Mouse (Mus musculus) midbrain, embryonic 14.5 days (tissue): ENCODE measurements around the gene Gm20388. TPM values are rescaled to one million over a fixed set of nuclear protein-coding genes. Genes with fewer than 3 reads are reported as not detected.

ENCODE experiments used
- ATAC-seq: fragments of 200-750 bp; cut with Nextera tagmentation; 2 replicates; pipeline ENCODE4 v1.8.0; 2017; ENCODE audit warnings: moderate number of reproducible peaks, moderate library complexity; ENCODE audit not compliant: low FRiP score, low TSS enrichment
- DNase-seq: peaks from one replicate; pipeline ENCODE4 v3.0.0-alpha.2; 2015
- H3K27ac ChIP-seq: fragments of 300-500 bp; sonication (generic); replicated peaks from 2 replicates; pipeline ENCODE4 v1.5.1; 2014; ENCODE audit warnings: mild to moderate bottlenecking, low read depth, low read length, moderate library complexity
- H3K27me3 ChIP-seq: fragments of 300-500 bp; sonication (generic); 2 replicates; pipeline ENCODE4 v1.6.1; 2014; ENCODE audit warnings: low read length, control low read depth, mixed read lengths; ENCODE audit not compliant: control insufficient read depth, insufficient read depth
- H3K36me3 ChIP-seq: fragments of 300-500 bp; sonication (generic); 2 replicates; pipeline ENCODE4 v1.6.1; 2014; ENCODE audit warnings: low read length, control low read depth; ENCODE audit not compliant: control insufficient read depth, insufficient read depth
- H3K4me1 ChIP-seq: fragments of 300-500 bp; sonication (generic); 2 replicates; pipeline ENCODE4 v1.6.1; 2014; ENCODE audit warnings: mild to moderate bottlenecking, antibody characterized with exemption, low read length, control low read depth; ENCODE audit not compliant: control insufficient read depth, insufficient read depth
- H3K4me2 ChIP-seq: fragments of 300-500 bp; sonication (generic); 2 replicates; pipeline ENCODE4 v1.6.1; 2014; ENCODE audit warnings: mild to moderate bottlenecking, low read length, moderate library complexity
- H3K4me3 ChIP-seq: fragments of 300-500 bp; sonication (generic); replicated peaks from 2 replicates; pipeline ENCODE4 v1.5.1; 2014; ENCODE audit warnings: low read depth, low read length
- H3K9ac ChIP-seq: fragments of 300-500 bp; sonication (generic); replicated peaks from 2 replicates; pipeline ENCODE4 v1.6.1; 2014; ENCODE audit warnings: mild to moderate bottlenecking, low read length, moderate library complexity
- H3K9me3 ChIP-seq: fragments of 300-500 bp; sonication (generic); 2 replicates; pipeline ENCODE4 v1.6.1; 2016; ENCODE audit warnings: low read length, control low read depth, mixed read lengths; ENCODE audit not compliant: control insufficient read depth
- WGBS: fragments of 180-500 bp; shearing (Covaris S2); extraction: QIAGEN DNeasy Blood & Tissue Kit; methylation state at CpG from one replicate; pipeline ENCODE4 v1.1.7; 2014; 5-methylcytosine and 5-hydroxymethylcytosine counted together
- polyA plus RNA-seq: library from polyadenylated mRNA; unstranded; fragments of >200 nt; fragmentation: Nextera tagmentation; extraction: Ambion mirVana; gene quantifications from 2 replicates; pipeline ENCODE4 v1.2.1, GENCODE M21; 2014

The Gm20388 gene
- polyA plus RNA-seq, 1 experiment from 2014 or later, result 4.1 TPM

GRCm38 (mm10) chr8:121170626-121171552, 1260.2 kb downstream of the Gm20388 start:
- Histone ChIP-seq H3K36me3 (no peaks in the 10 kb centered on the region), H3K9ac (no peak overlapping the region)
- no peak for DNase-seq

GRCm38 (mm10) chr8:121172567-121172966, 1261.9 kb downstream of the Gm20388 start:
- no peaks in the 10 kb centered on the region for H3K4me1 ChIP-seq
- no peak overlapping the region for H3K4me2 ChIP-seq
- H3K9ac ChIP-seq, result no peak overlapping the region
- H3K4me3 ChIP-seq, result no peak overlapping the region
- no peak for ATAC-seq
- H3K36me3 ChIP-seq, result no peaks in the 10 kb centered on the region
- no peak overlapping the region for H3K27ac ChIP-seq
- WGBS, result 80% methylated on average over 8 of the region's 8 CpGs
- no peaks in the 10 kb centered on the region for H3K9me3 ChIP-seq
- no peaks in the 10 kb centered on the region for H3K27me3 ChIP-seq
- DNase-seq, result no peak

More at GRCm38 (mm10) chr8:121170626-121171552, 1260.2 kb downstream of the Gm20388 start:
- no peak overlapping the region for H3K4me3 ChIP-seq
- WGBS, result 74% methylated on average over 27 of the region's 27 CpGs
- H3K4me2 ChIP-seq, result no peak overlapping the region
- no peaks in the 10 kb centered on the region for H3K27me3 ChIP-seq
- no peaks in the 10 kb centered on the region for H3K4me1 ChIP-seq
- H3K9me3 ChIP-seq, result no peaks in the 10 kb centered on the region
- ATAC-seq, result no peak
- no peak overlapping the region for H3K27ac ChIP-seq

GRCm38 (mm10) chr8:121174178-121174577, 1263.5 kb downstream of the Gm20388 start:
- Histone ChIP-seq H3K4me3 (no peak overlapping the region), H3K27ac (no peak overlapping the region), H3K27me3 (no peaks in the 10 kb centered on the region), H3K9ac (no peak overlapping the region), H3K9me3 (no peaks in the 10 kb centered on the region), H3K4me2 (no peak overlapping the region), H3K36me3 (no peaks in the 10 kb centered on the region), H3K4me1 (no peaks in the 10 kb centered on the region)
- no peak for ATAC-seq
- WGBS, result 73% methylated on average over 10 of the region's 10 CpGs
- DNase-seq, result no peak

- Histone ChIP-seq H3K9me3 (no peaks in the 10 kb centered on the region), H3K9ac (no peak overlapping the region), H3K27ac (no peak overlapping the region), H3K4me3 (no peak overlapping the region), H3K36me3 (no peaks in the 10 kb centered on the region), H3K4me1 (no peaks in the 10 kb centered on the region), H3K27me3 (no peaks in the 10 kb centered on the region), H3K4me2 (no peak overlapping the region)
- ATAC-seq (no peak), DNase-seq (no peak)
- WGBS, result 71% methylated on average over 30 of the region's 30 CpGs
These were observed 1264.3 kb downstream of the Gm20388 start for GRCm38 (mm10) chr8:121174721-121175539.

GRCm38 (mm10) chr8:121175540-121176090, 1265.0 kb downstream of the Gm20388 start:
- no peaks in the 10 kb centered on the region for H3K9me3 ChIP-seq
- WGBS, result 76% methylated on average over 8 of the region's 8 CpGs
- ATAC-seq (no peak), DNase-seq (no peak)
- H3K27ac ChIP-seq, result no peak overlapping the region
- no peak overlapping the region for H3K4me2 ChIP-seq
- no peaks in the 10 kb centered on the region for H3K36me3 ChIP-seq
- no peak overlapping the region for H3K4me3 ChIP-seq
- H3K4me1 ChIP-seq, result no peaks in the 10 kb centered on the region
- H3K9ac ChIP-seq, result no peak overlapping the region
- no peaks in the 10 kb centered on the region for H3K27me3 ChIP-seq

- Histone ChIP-seq H3K9me3 (no peaks in the 10 kb centered on the region), H3K4me1 (0 out of 2 replicates have a peak, but pooled peaks cover 5% of the 10 kb centered on the region), H3K9ac (no peak overlapping the region), H3K27ac (no peak overlapping the region), H3K4me2 (no peak overlapping the region), H3K27me3 (no peaks in the 10 kb centered on the region), H3K36me3 (no peaks in the 10 kb centered on the region), H3K4me3 (no peak overlapping the region)
- DNase-seq, result peak; percentile 57
- 35% methylated on average over 3 of the region's 3 CpGs for WGBS
- ATAC-seq, result no peak
These were observed 1265.7 kb downstream of the Gm20388 start for GRCm38 (mm10) chr8:121176291-121176690.

GRCm38 (mm10) chr8:121180474-121181284, 1270.0 kb downstream of the Gm20388 start:
- Histone ChIP-seq H3K4me3 (no peak overlapping the region), H3K4me2 (peak overlapping the region; percentile 11; the same call in 1 of the 2 replicates), H3K9me3 (no peaks in the 10 kb centered on the region), H3K27ac (no peak overlapping the region), H3K4me1 (0 out of 2 replicates have a peak, but pooled peaks cover 6% of the 10 kb centered on the region), H3K9ac (no peak overlapping the region), H3K27me3 (no peaks in the 10 kb centered on the region), H3K36me3 (no peaks in the 10 kb centered on the region)
- ATAC-seq (no peak), DNase-seq (peak; percentile 52)
- 46% methylated on average over 21 of the region's 21 CpGs for WGBS
